Mouse (Mus musculus) thymus, adult 2 months (tissue): ENCODE measurements around the gene BC030867.

Experiments used
- CTCF ChIP-seq: fragments of 200-500 bp; IDR thresholded peaks from 2 replicates; pipeline ENCODE4 v1.5.1; 2012; ENCODE audit warnings: mild to moderate bottlenecking, control low read depth, low read length, moderate library complexity, borderline replicate concordance; ENCODE audit not compliant: control insufficient read depth, poor library complexity, insufficient read depth; ENCODE audit errors: extremely low read depth
- POLR2A ChIP-seq: fragments of 200-500 bp; IDR thresholded peaks from 2 replicates; pipeline ENCODE4 v1.6.1; 2012; ENCODE audit warnings: mild to moderate bottlenecking, low read length, control low read depth, moderate library complexity; ENCODE audit not compliant: control insufficient read depth, poor library complexity, insufficient read depth; ENCODE audit errors: extremely low read depth

GRCm38 (mm10) chr11:102246871-102247270, 1.8 kb upstream of the BC030867 start:
- TF ChIP-seq CTCF, result no peak
- TF ChIP-seq POLR2A, result no peak
